Mouse (Mus musculus): ENCODE measurements around the gene Klf12.

- TF ChIP-seq CTCF (IDR thresholded peaks at IDR 0.05; ENCODE audit: borderline replicate concordance, extremely low read depth, insufficient read depth, insufficient read length) (no peak), POLR2A (IDR thresholded peaks at IDR 0.05; ENCODE audit: borderline replicate concordance, extremely low read depth, insufficient read depth, insufficient read length, poor library complexity, severe bottlenecking) (no peak)
Observed at GRCm38 (mm10) chr14:100105570-100105969, 178.9 kb downstream of the Klf12 start.
